Comparison of ENCODE assay signal across 8 mouse cellular contexts in genomic region chr2:127270300-127271041, GRCm38 (mm10). TPM values are rescaled to one million over a fixed set of nuclear protein-coding genes. Genes with fewer than 3 reads are reported as not detected.
DNase-seq lines count a peak whose midpoint lies in the region; ATAC-seq and TF ChIP-seq lines count a peak whose summit lies in the region.

No protein-coding gene starts in this region.

- CTCF ChIA-PET in Patski (lab: Charles Lee): no interaction called here

- no peaks in the 10 kb centered on the region for H3K27me3 ChIP-seq in Patski
- H3K27me3 ChIP-seq in hindbrain, embryonic 16.5 days (replicated peaks; ENCODE audit: control insufficient read depth, insufficient read depth, low read length): no peaks in the 10 kb centered on the region

- TF ChIP-seq CTCF in Patski (IDR thresholded peaks at IDR 0.05): no peak

- no peaks in the 10 kb centered on the region for H3K9me3 ChIP-seq in hindbrain, embryonic 16.5 days (ENCODE audit: control insufficient read depth, low read length)

- H3K27ac ChIP-seq in hindbrain, embryonic 16.5 days (ENCODE audit: low read depth, low read length): peak overlapping the region; percentile 95

- peak; percentile 92 for ATAC-seq in Patski
- ATAC-seq in hindbrain, embryonic 16.5 days: peak; percentile 95

- peak overlapping the region; percentile 86 for H3K4me2 ChIP-seq in hindbrain, embryonic 16.5 days (ENCODE audit: low read length)

- POLR2A ChIA-PET in Patski (lab: Charles Lee): interaction anchor here (1.9 to 2.5 kb wide), 2 partner anchors 23 to 67 kb away, joined by 6 to 12 read pairs; partner anchors contain the start of genes Ciao1 and Tmem127

- DNase-seq in Patski (ENCODE audit: low read depth, low spot score): no peak
- peak; percentile 83 to 90 for DNase-seq in cerebellum, postnatal 36 days
- peak; percentile 81 for DNase-seq in gastrocnemius, adult 18-20 months (ENCODE audit: low spot score)
- DNase-seq in left cerebral cortex, adult 11 months (ENCODE audit: low spot score): peak; percentile 81
- DNase-seq in lung, postnatal 36 days: peak; percentile 89
- peak; percentile 93 for DNase-seq in retina, postnatal 1 day
- peak; percentile 79 to 80 for DNase-seq in urinary bladder, adult 18-20 months (ENCODE audit: low spot score in 2 of 2)

- peaks cover 13% of the 10 kb centered on the region for H3K4me1 ChIP-seq in hindbrain, embryonic 16.5 days (ENCODE audit: control insufficient read depth, insufficient read depth, low read depth, low read length)

- WGBS in hindbrain, embryonic 16.5 days: under 1% methylated on average over 64 of the region's 75 CpGs

- peak overlapping the region; percentile 92 for H3K9ac ChIP-seq in hindbrain, embryonic 16.5 days (ENCODE audit: low read depth, low read length)

- H3K36me3 ChIP-seq in hindbrain, embryonic 16.5 days (ENCODE audit: control insufficient read depth, insufficient read depth, low read length): no peaks in the 10 kb centered on the region

- peak overlapping the region; percentile 97 for H3K4me3 ChIP-seq in hindbrain, embryonic 16.5 days (ENCODE audit: low read length)

- in situ Hi-C loops in Patski (cut with MboI; ENCODE audit: low pct_unique_long_range_greater_than_20kb): no loop called here

RNA-seq across cellular contexts. Expression of gene Stard7, which starts 0.5 kb away (rescaled TPM):
- 85.1 TPM for polyA plus RNA-seq in Patski (2021)
- total RNA-seq in gastrocnemius, adult 18-20 months (2021): 100 to 1,000 TPM; 107 to 134 TPM
- polyA plus RNA-seq in hindbrain, embryonic 16.5 days (2015; fragmentation: Nextera tagmentation; extraction: Ambion mirVana): 85.9 and 91.6 TPM in 2 replicates

RNA-seq across cellular contexts. Expression of gene Tmem127, which starts 22.8 kb away (rescaled TPM):
- polyA plus RNA-seq in Patski (2021): 81.1 TPM
- 10 to 100 TPM; 22.2 to 28.1 TPM for total RNA-seq in gastrocnemius, adult 18-20 months (2021)
- polyA plus RNA-seq in hindbrain, embryonic 16.5 days (2015; fragmentation: Nextera tagmentation; extraction: Ambion mirVana): 58.7 and 61.1 TPM in 2 replicates

RNA-seq across cellular contexts. Expression of gene Ciao1, which starts 22.9 kb away (rescaled TPM):
- polyA plus RNA-seq in Patski (2021): 70.5 TPM
- total RNA-seq in gastrocnemius, adult 18-20 months (2021): 10 to 100 TPM; 51.0 to 55.1 TPM
- 59.0 and 61.6 TPM in 2 replicates for polyA plus RNA-seq in hindbrain, embryonic 16.5 days (2015; fragmentation: Nextera tagmentation; extraction: Ambion mirVana)
